Mouse (Mus musculus): Measurements from ENCODE around the gene Ccno. TPM values are rescaled to one million over a fixed set of nuclear protein-coding genes. Genes with fewer than 3 reads are reported as not detected.

Gene Ccno
- polyA plus RNA-seq (2015; fragmentation: Nextera tagmentation; extraction: Ambion mirVana): 0.98 and 1.2 TPM in 2 replicates

GRCm38 (mm10) chr13:112987532-112987943 lies at the start of gene Ccno:
Ccno (plus strand) TSS chr13:112987802.
- WGBS: 0% methylated on average over 37 of the region's 47 CpGs
- H3K4me1 ChIP-seq (ENCODE audit: control insufficient read depth, insufficient read depth, low read depth, low read length): peaks cover 26% of the 10 kb centered on the region
- no peak within 1 kb of the TSS for H3K27ac ChIP-seq (ENCODE audit: low read depth, low read length)
- peak within 1 kb of the TSS; percentile 90 for H3K4me2 ChIP-seq (ENCODE audit: low read length)
- peak within 1 kb of the TSS; percentile 59 for H3K4me3 ChIP-seq (ENCODE audit: low read length)
- peak; percentile 97 for ATAC-seq
- peak within 1 kb of the TSS; percentile 59 for H3K9ac ChIP-seq (ENCODE audit: low read depth, low read length)
- H3K36me3 ChIP-seq (ENCODE audit: control insufficient read depth, insufficient read depth, low read length): no peaks in the 10 kb centered on the region
- no peaks in the 10 kb centered on the region for H3K9me3 ChIP-seq (ENCODE audit: control insufficient read depth, low read length)
- H3K27me3 ChIP-seq (replicated peaks; ENCODE audit: control insufficient read depth, insufficient read depth, low read length): peaks cover 43% of the 10 kb centered on the region

GRCm38 (mm10) chr13:112938130-112938529 lies 49.5 kb upstream of the Ccno start:
- H3K4me3 ChIP-seq (ENCODE audit: low read length): no peak overlapping the region
- ATAC-seq: no peak
- H3K9ac ChIP-seq (ENCODE audit: low read depth, low read length): no peak overlapping the region
- H3K4me1 ChIP-seq (ENCODE audit: control insufficient read depth, insufficient read depth, low read depth, low read length): no peaks in the 10 kb centered on the region
- WGBS: 93% methylated on average over 8 of the region's 8 CpGs
- no peak overlapping the region for H3K27ac ChIP-seq (ENCODE audit: low read depth, low read length)
- no peaks in the 10 kb centered on the region for H3K27me3 ChIP-seq (replicated peaks; ENCODE audit: control insufficient read depth, insufficient read depth, low read length)
- H3K9me3 ChIP-seq (ENCODE audit: control insufficient read depth, low read length): no peaks in the 10 kb centered on the region
- H3K4me2 ChIP-seq (ENCODE audit: low read length): no peak overlapping the region
- H3K36me3 ChIP-seq (ENCODE audit: control insufficient read depth, insufficient read depth, low read length): peaks cover 39% of the 10 kb centered on the region

- H3K9ac ChIP-seq (ENCODE audit: low read depth, low read length): no peak overlapping the region
- no peak overlapping the region for H3K27ac ChIP-seq (ENCODE audit: low read depth, low read length)
- WGBS: 77% methylated on average over 15 of the region's 15 CpGs
- H3K27me3 ChIP-seq (replicated peaks; ENCODE audit: control insufficient read depth, insufficient read depth, low read length): no peaks in the 10 kb centered on the region
- no peak for ATAC-seq
- no peak overlapping the region for H3K4me2 ChIP-seq (ENCODE audit: low read length)
- H3K4me3 ChIP-seq (ENCODE audit: low read length): no peak overlapping the region
- no peaks in the 10 kb centered on the region for H3K4me1 ChIP-seq (ENCODE audit: control insufficient read depth, insufficient read depth, low read depth, low read length)
- no peaks in the 10 kb centered on the region for H3K9me3 ChIP-seq (ENCODE audit: control insufficient read depth, low read length)
- peaks cover 55% of the 10 kb centered on the region for H3K36me3 ChIP-seq (ENCODE audit: control insufficient read depth, insufficient read depth, low read length)
These were observed 45.7 kb upstream of the Ccno start for GRCm38 (mm10) chr13:112941879-112942330.

- no peaks in the 10 kb centered on the region for H3K27me3 ChIP-seq (replicated peaks; ENCODE audit: control insufficient read depth, insufficient read depth, low read length)
- 97% methylated on average over 9 of the region's 9 CpGs for WGBS
- H3K27ac ChIP-seq (ENCODE audit: low read depth, low read length): no peak overlapping the region
- no peak overlapping the region for H3K9ac ChIP-seq (ENCODE audit: low read depth, low read length)
- no peak overlapping the region for H3K4me3 ChIP-seq (ENCODE audit: low read length)
- no peaks in the 10 kb centered on the region for H3K9me3 ChIP-seq (ENCODE audit: control insufficient read depth, low read length)
- no peak for ATAC-seq
- peaks cover 57% of the 10 kb centered on the region for H3K36me3 ChIP-seq (ENCODE audit: control insufficient read depth, insufficient read depth, low read length)
- H3K4me2 ChIP-seq (ENCODE audit: low read length): no peak overlapping the region
- H3K4me1 ChIP-seq (ENCODE audit: control insufficient read depth, insufficient read depth, low read depth, low read length): no peaks in the 10 kb centered on the region
These were observed 42.3 kb upstream of the Ccno start for GRCm38 (mm10) chr13:112945312-112945711.

DNA sequence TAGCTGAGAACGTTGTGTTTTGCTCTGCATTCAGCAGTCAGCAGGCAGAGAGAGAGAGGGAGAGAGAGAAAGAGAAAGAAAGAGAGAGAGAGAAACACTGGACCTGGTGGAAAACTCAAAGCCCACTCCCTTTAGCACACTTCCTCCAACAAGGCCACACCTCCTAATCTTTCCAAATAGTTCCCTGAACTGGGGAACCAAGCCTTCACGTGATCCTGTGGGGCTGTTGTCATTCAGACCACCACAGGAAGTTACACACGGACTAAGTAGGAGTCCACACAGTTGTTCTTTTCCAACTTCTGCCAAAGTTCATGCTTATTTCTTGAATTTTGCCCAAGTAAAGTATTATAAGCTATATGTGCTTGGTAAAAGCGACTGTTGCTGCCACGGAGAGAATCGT lies 41.7 kb upstream of the Ccno start:
- 90% methylated on average over 6 of the region's 6 CpGs for WGBS

DNA sequence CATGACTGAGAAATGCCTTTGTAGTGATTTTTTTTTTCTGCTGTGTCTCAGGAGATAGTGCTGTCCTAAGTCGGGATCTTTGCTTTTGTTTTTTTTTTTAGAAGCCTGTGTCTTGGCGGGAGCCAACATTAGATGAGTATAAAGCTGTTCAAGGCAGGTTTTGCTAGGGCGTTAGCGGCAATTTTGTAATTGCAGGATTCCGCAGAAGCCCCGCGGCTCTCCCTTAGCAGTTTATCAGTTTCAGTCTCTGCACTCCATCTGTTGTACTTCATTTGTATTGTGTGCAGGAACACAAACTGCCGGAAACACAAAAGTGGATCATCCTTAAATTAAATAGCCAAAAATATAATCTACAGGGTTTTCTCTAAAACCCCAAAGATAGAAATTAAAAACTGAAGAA lies 33.5 kb upstream of the Ccno start:
- ATAC-seq: no peak
- no peaks in the 10 kb centered on the region for H3K4me1 ChIP-seq (ENCODE audit: control insufficient read depth, insufficient read depth, low read depth, low read length)
- H3K27ac ChIP-seq (ENCODE audit: low read depth, low read length): no peak overlapping the region
- WGBS: 93% methylated on average over 8 of the region's 8 CpGs
- H3K4me3 ChIP-seq (ENCODE audit: low read length): no peak overlapping the region
- no peaks in the 10 kb centered on the region for H3K27me3 ChIP-seq (replicated peaks; ENCODE audit: control insufficient read depth, insufficient read depth, low read length)
- H3K9me3 ChIP-seq (ENCODE audit: control insufficient read depth, low read length): no peaks in the 10 kb centered on the region
- H3K4me2 ChIP-seq (ENCODE audit: low read length): no peak overlapping the region
- no peak overlapping the region for H3K9ac ChIP-seq (ENCODE audit: low read depth, low read length)
- peaks cover 36% of the 10 kb centered on the region for H3K36me3 ChIP-seq (ENCODE audit: control insufficient read depth, insufficient read depth, low read length)

More for the DNA sequence above, 41.7 kb upstream of the Ccno start:
- H3K36me3 ChIP-seq (ENCODE audit: control insufficient read depth, insufficient read depth, low read length): peaks cover 62% of the 10 kb centered on the region
- no peak overlapping the region for H3K4me3 ChIP-seq (ENCODE audit: low read length)
- ATAC-seq: no peak
- H3K9ac ChIP-seq (ENCODE audit: low read depth, low read length): no peak overlapping the region
- no peak overlapping the region for H3K27ac ChIP-seq (ENCODE audit: low read depth, low read length)
- H3K9me3 ChIP-seq (ENCODE audit: control insufficient read depth, low read length): no peaks in the 10 kb centered on the region
- no peaks in the 10 kb centered on the region for H3K27me3 ChIP-seq (replicated peaks; ENCODE audit: control insufficient read depth, insufficient read depth, low read length)
- no peaks in the 10 kb centered on the region for H3K4me1 ChIP-seq (ENCODE audit: control insufficient read depth, insufficient read depth, low read depth, low read length)
- no peak overlapping the region for H3K4me2 ChIP-seq (ENCODE audit: low read length)

DNA sequence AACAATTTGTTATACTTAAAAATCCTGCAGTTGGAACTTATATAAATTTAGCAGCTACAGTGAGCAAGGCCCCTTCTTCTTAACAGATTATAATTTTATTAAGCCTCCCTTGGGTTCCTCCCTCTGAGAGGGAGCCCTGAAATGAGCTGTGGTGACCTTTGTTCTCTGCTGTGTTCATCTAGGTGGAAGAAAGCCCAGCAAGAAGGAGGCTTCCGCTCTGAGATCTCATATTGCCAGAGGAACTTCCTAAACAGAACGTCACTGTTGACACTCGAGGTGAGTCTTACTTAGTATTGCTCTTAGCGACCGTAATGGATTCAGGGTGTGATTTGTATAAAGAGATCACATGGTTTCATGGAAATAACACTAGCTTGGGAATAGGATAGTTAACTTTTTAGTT lies 24.5 kb upstream of the Ccno start:
- no peak overlapping the region for H3K4me2 ChIP-seq (ENCODE audit: low read length)
- H3K27ac ChIP-seq (ENCODE audit: low read depth, low read length): no peak overlapping the region
- no peak overlapping the region for H3K9ac ChIP-seq (ENCODE audit: low read depth, low read length)
- no peaks in the 10 kb centered on the region for H3K27me3 ChIP-seq (replicated peaks; ENCODE audit: control insufficient read depth, insufficient read depth, low read length)
- WGBS: 88% methylated on average over 5 of the region's 5 CpGs
- H3K4me1 ChIP-seq (ENCODE audit: control insufficient read depth, insufficient read depth, low read depth, low read length): no peaks in the 10 kb centered on the region
- no peaks in the 10 kb centered on the region for H3K9me3 ChIP-seq (ENCODE audit: control insufficient read depth, low read length)
- no peak for ATAC-seq
- H3K36me3 ChIP-seq (ENCODE audit: control insufficient read depth, insufficient read depth, low read length): peaks cover 44% of the 10 kb centered on the region
- no peak overlapping the region for H3K4me3 ChIP-seq (ENCODE audit: low read length)

DNA sequence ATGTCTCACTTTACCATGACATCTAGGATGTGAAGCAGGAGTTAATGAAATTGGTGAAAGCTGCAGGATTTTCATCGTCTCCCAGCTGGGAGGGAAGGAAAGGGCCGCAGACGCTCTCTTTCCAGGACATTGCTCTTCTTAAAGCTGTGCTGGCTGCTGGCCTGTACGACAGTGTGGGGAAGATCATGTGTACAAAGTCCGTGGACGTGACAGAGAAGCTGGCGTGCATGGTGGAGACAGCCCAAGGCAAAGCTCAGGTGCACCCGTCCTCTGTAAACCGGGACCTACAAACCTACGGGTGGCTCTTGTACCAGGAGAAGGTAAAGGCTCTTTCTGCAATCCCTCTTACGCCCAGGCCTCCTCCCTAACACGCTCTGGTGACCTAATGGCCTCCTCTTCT lies 23.2 kb upstream of the Ccno start:
- Histone ChIP-seq H3K4me2 (ENCODE audit: low read length) (no peak overlapping the region), H3K36me3 (ENCODE audit: control insufficient read depth, insufficient read depth, low read length) (peaks cover 39% of the 10 kb centered on the region), H3K4me3 (ENCODE audit: low read length) (no peak overlapping the region), H3K9me3 (ENCODE audit: control insufficient read depth, low read length) (no peaks in the 10 kb centered on the region), H3K4me1 (ENCODE audit: control insufficient read depth, insufficient read depth, low read depth, low read length) (no peaks in the 10 kb centered on the region), H3K27ac (ENCODE audit: low read depth, low read length) (no peak overlapping the region), H3K9ac (ENCODE audit: low read depth, low read length) (no peak overlapping the region), H3K27me3 (replicated peaks; ENCODE audit: control insufficient read depth, insufficient read depth, low read length) (no peaks in the 10 kb centered on the region)
- WGBS: 93% methylated on average over 12 of the region's 12 CpGs
- no peak for ATAC-seq

GRCm38 (mm10) chr13:112967267-112967666 lies 20.3 kb upstream of the Ccno start:
- peaks cover 36% of the 10 kb centered on the region for H3K36me3 ChIP-seq (ENCODE audit: control insufficient read depth, insufficient read depth, low read length)

GRCm38 (mm10) chr13:112976720-112977119 lies 10.9 kb upstream of the Ccno start:
- Histone ChIP-seq H3K9ac (ENCODE audit: low read depth, low read length) (no peak overlapping the region), H3K27me3 (replicated peaks; ENCODE audit: control insufficient read depth, insufficient read depth, low read length) (0 out of 2 replicates have a peak, but pooled peaks cover 3% of the 10 kb centered on the region), H3K4me3 (ENCODE audit: low read length) (no peak overlapping the region), H3K9me3 (ENCODE audit: control insufficient read depth, low read length) (no peaks in the 10 kb centered on the region), H3K36me3 (ENCODE audit: control insufficient read depth, insufficient read depth, low read length) (no peaks in the 10 kb centered on the region), H3K27ac (ENCODE audit: low read depth, low read length) (no peak overlapping the region), H3K4me1 (ENCODE audit: control insufficient read depth, insufficient read depth, low read depth, low read length) (no peaks in the 10 kb centered on the region), H3K4me2 (ENCODE audit: low read length) (no peak overlapping the region)
- ATAC-seq: no peak
- WGBS: 44% methylated on average over 10 of the region's 10 CpGs

More at GRCm38 (mm10) chr13:112967267-112967666, 20.3 kb upstream of the Ccno start:
- 98% methylated on average over 5 of the region's 5 CpGs for WGBS
- ATAC-seq: no peak
- Histone ChIP-seq H3K27ac (ENCODE audit: low read depth, low read length) (no peak overlapping the region), H3K4me3 (ENCODE audit: low read length) (no peak overlapping the region), H3K9ac (ENCODE audit: low read depth, low read length) (no peak overlapping the region), H3K4me2 (ENCODE audit: low read length) (no peak overlapping the region), H3K4me1 (ENCODE audit: control insufficient read depth, insufficient read depth, low read depth, low read length) (no peaks in the 10 kb centered on the region), H3K9me3 (ENCODE audit: control insufficient read depth, low read length) (no peaks in the 10 kb centered on the region), H3K27me3 (replicated peaks; ENCODE audit: control insufficient read depth, insufficient read depth, low read length) (no peaks in the 10 kb centered on the region)
